Mouse (Mus musculus) gastrocnemius, adult 18-20 months (tissue): Measurements from ENCODE around the gene Tnik. TPM values are rescaled to one million over a fixed set of nuclear protein-coding genes. Genes with fewer than 3 reads are reported as not detected.

Source experiments
- DNase-seq: peaks from one replicate; pipeline ENCODE4 v3.0.0; 2021; ENCODE audit warnings: low spot score
- microRNA-seq: library from miRNA; unstranded; fragments of <30 nt; microRNA quantifications from one replicate; pipeline ENCODE4 v1.2.0, GENCODE M21; 2021
- total RNA-seq, 2 experiments: library from RNA; stranded (reverse); gene quantifications; 2 replicates each; pipeline ENCODE4 v1.2.3; 2021

The Tnik gene
- total RNA-seq, 2 experiments from 2014 or later, result 31.1 to 31.7 TPM

- no peak for DNase-seq
Observed at GRCm38 (mm10) chr3:28705522-28706137, 442.6 kb downstream of the Tnik start.

DNA sequence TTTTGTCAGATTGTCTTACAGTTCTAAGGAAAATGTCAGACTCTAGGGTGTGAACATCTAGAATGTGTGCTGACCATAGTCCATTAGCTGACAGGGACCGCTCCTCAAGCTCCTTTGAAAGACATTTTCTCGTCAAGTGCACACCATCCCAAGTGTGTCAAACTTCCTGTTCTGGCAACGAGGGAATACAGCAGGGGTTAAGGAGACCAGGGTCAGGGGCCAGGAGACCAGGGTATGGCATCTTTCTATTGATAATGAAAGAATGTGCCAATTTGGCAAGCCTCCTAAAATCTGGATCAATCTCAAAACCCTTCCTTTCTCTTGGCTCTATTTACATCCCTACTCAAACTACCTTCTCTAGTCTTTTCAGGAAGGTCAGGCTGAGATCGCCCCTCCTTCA is 443.7 kb downstream of the Tnik start:
- DNase-seq, result no peak

- no peak for DNase-seq
Observed at GRCm38 (mm10) chr3:28709740-28710139, 446.7 kb downstream of the Tnik start.

GRCm38 (mm10) chr3:28713913-28714698 is 451.1 kb downstream of the Tnik start:
- no peak for DNase-seq

GRCm38 (mm10) chr3:28718521-28718920 is 455.5 kb downstream of the Tnik start:
- DNase-seq, result no peak

GRCm38 (mm10) chr3:28721218-28721617 is 458.2 kb downstream of the Tnik start:
- DNase-seq, result no peak

DNA sequence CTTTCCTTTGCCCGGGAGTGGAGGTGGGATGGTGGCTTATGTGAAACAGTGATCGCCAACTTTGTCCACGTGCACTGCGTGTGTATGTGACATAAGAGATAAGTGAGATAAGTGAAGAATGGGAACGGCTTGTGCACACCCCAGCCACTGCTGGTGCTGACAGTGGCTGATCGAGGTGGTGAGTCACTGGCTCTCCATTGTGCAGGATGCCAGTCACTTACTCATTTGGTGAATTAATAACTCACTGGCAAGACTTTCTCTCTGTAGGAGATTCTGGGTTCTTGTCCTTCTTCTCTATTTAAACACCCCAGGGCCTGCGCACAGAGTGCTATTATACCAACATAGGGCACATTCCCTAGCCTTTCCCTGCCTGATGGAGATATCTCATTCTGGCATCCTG is 458.8 kb downstream of the Tnik start:
- no peak for DNase-seq

DNA sequence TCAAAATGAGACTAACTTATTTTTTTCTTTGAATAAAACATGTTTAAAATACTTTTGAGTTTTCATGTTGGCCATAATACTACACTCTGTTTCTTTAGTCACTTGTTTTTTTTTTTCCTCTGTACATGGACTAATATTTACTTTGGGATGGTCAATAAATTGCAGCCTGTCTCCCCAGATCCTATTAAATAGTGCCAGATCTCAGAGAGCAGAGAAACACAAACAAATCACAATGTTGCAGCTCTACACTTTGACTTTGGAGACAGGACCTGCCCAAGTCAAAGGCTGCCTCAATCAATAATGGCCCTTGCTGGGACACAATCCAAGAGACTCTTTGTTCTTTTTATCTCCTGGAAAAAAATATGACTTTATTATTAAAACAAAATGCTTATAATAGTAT is 459.5 kb downstream of the Tnik start:
- DNase-seq, result no peak

- DNase-seq, result no peak
Observed at GRCm38 (mm10) chr3:28723534-28723933, 460.5 kb downstream of the Tnik start.

GRCm38 (mm10) chr3:28725203-28725602 is 462.2 kb downstream of the Tnik start:
- DNase-seq, result no peak

Small RNAs within 50 kb of the gene (microRNA-seq; reads per million reads assigned to microRNA genes)
- 1.0 reads per million for gene Mir466q
